Mouse (Mus musculus) ES-Bruce4 (cell line): ENCODE measurements around the gene Camta1.

ENCODE experiments used
- CTCF ChIP-seq: IDR thresholded peaks from one replicate; pipeline ENCODE4 v1.8.1; 2011; ENCODE audit warnings: low read depth, low read length
- EP300 ChIP-seq: IDR thresholded peaks from 2 replicates; pipeline ENCODE4 v1.6.1; 2011; ENCODE audit warnings: low read depth, low read length; ENCODE audit not compliant: insufficient read depth
- POLR2A ChIP-seq: IDR thresholded peaks from one replicate; pipeline ENCODE4 v1.8.1; 2011; ENCODE audit warnings: low read length; ENCODE audit not compliant: insufficient read depth

- no peak for TF ChIP-seq POLR2A
- no peak for TF ChIP-seq CTCF
- no peak for TF ChIP-seq EP300
Measured at GRCm38 (mm10) chr4:151756400-151756799, 105.3 kb downstream of the Camta1 start.
